Mouse (Mus musculus) hindbrain, postnatal 0 days (tissue): ENCODE measurements at regions not wholly inside any gene's neighbourhood (a gene's known extent, or its start where the extent isn't known, plus 50 kb on each side); places are given as distances from the start of the nearest gene placed in this dataset.
A peak's percentile ranks its signal among the peaks of the same experiment; 100 is the strongest.

Experiments used
- ATAC-seq: fragments of 200-750 bp; cut with Nextera tagmentation; 2 replicates; pipeline ENCODE4 v1.8.0; 2017; ENCODE audit warnings: mild to moderate bottlenecking, moderate TSS enrichment, moderate library complexity
- DNase-seq: peaks from one replicate; pipeline ENCODE4 v3.0.0-alpha.2; 2015; ENCODE audit warnings: low spot score
- H3K27ac ChIP-seq: fragments of 300-500 bp; sonication (generic); 2 replicates; pipeline ENCODE4 v1.5.1; 2014; ENCODE audit warnings: mild to moderate bottlenecking
- H3K27me3 ChIP-seq: fragments of 300-500 bp; sonication (generic); 2 replicates; pipeline ENCODE4 v1.6.1; 2014; ENCODE audit warnings: low read length, mixed read lengths; ENCODE audit not compliant: insufficient read depth
- H3K36me3 ChIP-seq: fragments of 300-500 bp; sonication (generic); 2 replicates; pipeline ENCODE4 v1.6.1; 2014; ENCODE audit warnings: low read length, mixed read lengths; ENCODE audit not compliant: insufficient read depth
- H3K4me1 ChIP-seq: fragments of 300-500 bp; sonication (generic); 2 replicates; pipeline ENCODE4 v1.6.1; 2014; ENCODE audit warnings: antibody characterized with exemption, low read length, mixed read lengths; ENCODE audit not compliant: insufficient read depth
- H3K4me2 ChIP-seq: fragments of 300-500 bp; sonication (generic); 2 replicates; pipeline ENCODE4 v1.6.1; 2014; ENCODE audit warnings: low read depth, mild to moderate bottlenecking, low read length, moderate library complexity, mixed read lengths
- H3K4me3 ChIP-seq: fragments of 300-500 bp; sonication (generic); 2 replicates; pipeline ENCODE4 v1.5.1; 2014; ENCODE audit warnings: low read length
- H3K9ac ChIP-seq: fragments of 300-500 bp; sonication (generic); replicated peaks from 2 replicates; pipeline ENCODE4 v1.6.1; 2014; ENCODE audit warnings: mild to moderate bottlenecking, low read length, moderate library complexity, mixed read lengths
- H3K9me3 ChIP-seq: fragments of 300-500 bp; sonication (generic); 2 replicates; pipeline ENCODE4 v1.6.1; 2016; ENCODE audit warnings: low read length, mixed read lengths
- CTCF ChIP-seq: IDR thresholded peaks from 2 replicates; pipeline ENCODE4 v1.5.1; 2016; ENCODE audit warnings: antibody characterized with exemption, control low read depth, low read depth
- WGBS: fragments of 180-500 bp; shearing (Covaris S2); extraction: QIAGEN DNeasy Blood & Tissue Kit; methylation state at CpG from one replicate; pipeline ENCODE4 v1.1.7; 2014; 5-methylcytosine and 5-hydroxymethylcytosine counted together

DNA sequence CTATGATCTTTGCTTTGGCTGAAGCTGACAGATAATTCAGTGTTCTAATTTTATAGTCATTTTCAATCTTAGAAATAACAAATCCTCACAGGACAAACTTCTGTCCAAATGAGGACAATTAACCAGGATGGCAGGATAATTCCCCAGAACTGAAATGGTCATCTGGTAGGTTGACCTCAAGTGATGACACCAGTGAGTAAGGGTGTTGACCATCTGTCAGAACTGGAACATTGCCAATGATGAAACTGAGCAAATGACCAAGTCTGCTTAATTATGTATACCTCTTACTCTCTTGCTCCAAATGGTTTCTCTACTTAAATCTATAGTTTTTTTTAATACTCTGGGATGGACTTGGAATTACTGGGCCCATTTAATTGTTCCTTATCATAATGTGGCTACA is 1336.9 kb upstream of the Tenm3 start:
- TF ChIP-seq CTCF: no peak

DNA sequence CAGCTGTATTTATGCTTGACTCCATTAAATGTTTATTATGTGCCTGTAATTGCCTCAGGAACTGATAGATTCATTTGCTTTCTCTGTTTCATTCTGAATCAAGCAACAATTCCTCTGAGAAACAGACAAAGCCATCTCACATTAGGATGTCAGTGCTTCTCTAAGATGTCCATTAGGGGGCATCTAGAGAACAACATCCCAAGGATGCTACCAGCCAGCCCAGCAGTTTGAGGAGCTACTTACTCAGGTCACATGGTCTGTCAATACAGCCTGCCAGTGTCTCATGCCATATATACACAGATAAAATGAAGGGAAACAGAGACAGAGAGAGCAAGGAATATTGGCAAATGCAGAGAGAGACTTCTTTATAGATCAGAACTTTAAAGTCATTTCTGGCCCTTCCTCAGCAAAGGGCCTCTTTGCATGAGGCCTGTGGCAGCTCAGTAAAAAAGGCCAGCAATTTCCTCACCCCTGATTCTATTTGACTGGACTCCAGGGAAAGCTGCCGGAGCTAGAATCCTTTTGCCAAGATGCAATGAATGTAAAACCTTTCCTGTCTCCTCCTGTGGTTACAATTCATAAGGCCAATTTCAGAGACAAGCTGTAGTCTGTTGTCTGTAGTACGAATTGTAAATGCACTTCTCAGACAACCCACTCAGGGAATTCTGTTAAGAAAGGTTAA is 1321.2 kb upstream of the Tenm3 start:
- no peaks in the 10 kb centered on the region for H3K36me3 ChIP-seq
- H3K4me3 ChIP-seq: no peak overlapping the region
- peak; percentile 44 for TF ChIP-seq CTCF
- H3K27ac ChIP-seq: no peak overlapping the region
- H3K4me2 ChIP-seq: no peak overlapping the region
- no peaks in the 10 kb centered on the region for H3K27me3 ChIP-seq
- no peaks in the 10 kb centered on the region for H3K4me1 ChIP-seq
- no peak overlapping the region for H3K9ac ChIP-seq
- DNase-seq: peak; percentile 35
- H3K9me3 ChIP-seq: no peaks in the 10 kb centered on the region
- ATAC-seq: no peak
- 39% methylated on average over 2 of the region's 2 CpGs for WGBS

More for the DNA sequence above, 1336.9 kb upstream of the Tenm3 start:
- no peaks in the 10 kb centered on the region for H3K9me3 ChIP-seq
- ATAC-seq: no peak
- no peak overlapping the region for H3K4me3 ChIP-seq
- DNase-seq: peak; percentile 59
- no peaks in the 10 kb centered on the region for H3K4me1 ChIP-seq
- H3K9ac ChIP-seq: no peak overlapping the region
- no peaks in the 10 kb centered on the region for H3K36me3 ChIP-seq
- no peak overlapping the region for H3K4me2 ChIP-seq
- no peak overlapping the region for H3K27ac ChIP-seq
- no peaks in the 10 kb centered on the region for H3K27me3 ChIP-seq

DNA sequence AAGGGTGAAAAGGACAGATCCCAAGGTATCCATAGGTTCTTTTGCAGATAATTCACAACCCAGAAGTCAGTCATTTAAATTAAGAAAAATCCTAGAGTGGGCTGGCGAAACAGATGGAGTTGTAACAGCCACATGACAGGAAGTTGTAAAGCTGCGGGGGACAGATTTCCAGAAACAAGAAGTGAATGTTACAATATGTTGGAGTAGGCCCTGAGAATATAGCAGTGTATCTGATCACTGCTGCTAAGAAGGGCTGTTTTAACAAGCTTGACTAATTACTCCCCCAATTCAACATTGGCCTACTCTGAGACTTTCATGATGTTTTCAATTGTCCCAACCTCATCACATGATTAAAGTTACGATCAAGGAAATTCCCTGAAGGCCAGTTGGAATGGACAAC is 1317.3 kb upstream of the Tenm3 start:
- no peaks in the 10 kb centered on the region for H3K36me3 ChIP-seq
- DNase-seq (no peak), ATAC-seq (no peak)
- no peak overlapping the region for H3K4me2 ChIP-seq
- H3K27ac ChIP-seq: no peak overlapping the region
- no peak for TF ChIP-seq CTCF
- 82% methylated on average over 3 of the region's 3 CpGs for WGBS
- H3K27me3 ChIP-seq: no peaks in the 10 kb centered on the region
- no peaks in the 10 kb centered on the region for H3K9me3 ChIP-seq
- no peak overlapping the region for H3K4me3 ChIP-seq
- H3K4me1 ChIP-seq: no peaks in the 10 kb centered on the region
- H3K9ac ChIP-seq: no peak overlapping the region

DNA sequence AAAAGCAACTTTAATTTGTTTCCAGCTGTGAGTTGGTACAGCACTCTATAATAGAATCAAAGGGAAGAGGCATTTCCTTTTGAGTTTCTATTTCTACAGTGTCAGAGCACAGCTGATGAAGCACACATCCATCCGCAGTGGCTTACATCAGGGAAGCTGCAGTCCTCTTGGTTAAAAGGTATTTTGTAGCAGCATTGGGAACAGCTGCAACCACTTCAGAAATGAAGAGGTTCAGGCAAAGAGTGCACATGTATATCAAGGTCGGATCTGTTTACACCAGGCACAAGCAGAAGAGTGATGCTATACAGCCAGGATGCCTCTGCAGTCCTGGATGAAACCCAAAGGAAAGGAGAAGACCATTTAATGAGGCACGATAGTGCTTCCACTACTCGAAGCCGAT is 1316.6 kb upstream of the Tenm3 start:
- Histone ChIP-seq H3K36me3 (no peaks in the 10 kb centered on the region), H3K27ac (no peak overlapping the region), H3K27me3 (no peaks in the 10 kb centered on the region), H3K4me2 (no peak overlapping the region), H3K4me1 (no peaks in the 10 kb centered on the region), H3K4me3 (no peak overlapping the region), H3K9me3 (no peaks in the 10 kb centered on the region), H3K9ac (no peak overlapping the region)
- DNase-seq (no peak), ATAC-seq (no peak)
- TF ChIP-seq CTCF: no peak
- WGBS: 59% methylated on average over 5 of the region's 5 CpGs

DNA sequence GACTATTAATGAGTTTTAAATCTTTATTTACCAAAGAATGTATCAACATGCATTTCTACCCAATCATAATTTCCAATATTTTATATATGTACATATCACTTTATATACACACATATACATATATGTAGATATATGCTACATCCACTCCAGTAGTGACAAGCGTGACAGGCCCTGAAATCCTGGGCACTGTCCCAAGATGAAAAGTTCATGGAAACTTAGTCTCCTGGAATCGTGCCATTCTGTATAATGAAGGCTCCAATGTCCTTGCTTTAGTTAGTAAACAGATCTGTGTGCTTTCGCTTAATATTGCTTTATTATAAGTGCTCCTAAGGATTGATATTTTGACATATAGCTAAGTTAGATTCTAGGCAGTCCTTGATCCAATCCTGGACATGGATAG is 1296.1 kb upstream of the Tenm3 start:
- no peaks in the 10 kb centered on the region for H3K9me3 ChIP-seq
- no peaks in the 10 kb centered on the region for H3K4me1 ChIP-seq
- no peak overlapping the region for H3K4me2 ChIP-seq
- no peak overlapping the region for H3K9ac ChIP-seq
- DNase-seq (peak; percentile 13), ATAC-seq (no peak)
- H3K27me3 ChIP-seq: no peaks in the 10 kb centered on the region
- no peak for TF ChIP-seq CTCF
- no peaks in the 10 kb centered on the region for H3K36me3 ChIP-seq
- 62% methylated on average over 3 of the region's 3 CpGs for WGBS
- no peak overlapping the region for H3K4me3 ChIP-seq
- H3K27ac ChIP-seq: no peak overlapping the region

DNA sequence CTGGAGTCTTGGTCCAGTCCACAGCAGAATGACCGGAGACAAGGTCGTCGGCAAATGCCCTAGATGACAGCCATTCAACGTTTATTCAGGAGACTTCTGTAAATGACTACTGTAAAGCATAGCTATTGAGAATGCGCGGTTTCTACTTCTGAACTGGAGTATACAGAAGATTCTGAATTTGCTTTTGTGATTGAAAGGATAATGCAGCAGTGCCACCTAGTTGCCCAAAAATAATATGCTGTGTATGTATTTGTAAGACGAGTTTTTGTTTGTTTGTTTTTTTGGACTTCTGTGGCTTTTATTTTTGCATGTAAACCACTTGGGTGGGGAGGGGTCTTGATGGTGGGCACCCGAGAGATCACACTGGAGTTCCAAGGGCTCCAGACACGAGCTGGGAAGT is 1276.3 kb upstream of the Tenm3 start:
- DNase-seq (peak; percentile 57), ATAC-seq (no peak)
- Histone ChIP-seq H3K4me2 (no peak overlapping the region), H3K36me3 (no peaks in the 10 kb centered on the region), H3K9me3 (no peaks in the 10 kb centered on the region), H3K4me3 (no peak overlapping the region), H3K9ac (no peak overlapping the region), H3K4me1 (no peaks in the 10 kb centered on the region), H3K27ac (no peak overlapping the region), H3K27me3 (no peaks in the 10 kb centered on the region)
- TF ChIP-seq CTCF: peak; percentile 58
- WGBS: 72% methylated on average over 9 of the region's 9 CpGs

DNA sequence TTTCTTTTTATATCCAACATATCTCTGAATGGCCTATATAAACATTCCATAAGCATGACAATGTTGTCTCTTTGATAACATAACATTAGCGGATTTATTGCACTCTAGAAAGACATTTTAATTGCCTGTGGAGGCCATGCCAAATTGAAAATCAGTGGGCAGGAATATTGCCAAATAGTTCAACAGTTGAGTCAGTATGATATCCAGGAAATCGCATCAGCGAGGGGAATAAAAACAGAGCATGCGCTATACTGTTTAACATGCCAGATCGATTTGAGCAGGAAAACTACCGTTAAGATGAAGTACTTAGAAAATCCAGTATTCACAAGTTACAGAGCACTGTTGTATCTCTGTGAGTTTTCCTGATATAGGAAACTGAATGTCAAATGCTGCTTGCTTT is 1238.6 kb upstream of the Tenm3 start:
- Histone ChIP-seq H3K4me1 (no peaks in the 10 kb centered on the region), H3K4me2 (no peak overlapping the region), H3K9ac (no peak overlapping the region), H3K36me3 (no peaks in the 10 kb centered on the region), H3K9me3 (no peaks in the 10 kb centered on the region), H3K4me3 (no peak overlapping the region), H3K27ac (no peak overlapping the region), H3K27me3 (no peaks in the 10 kb centered on the region)
- TF ChIP-seq CTCF: no peak
- DNase-seq (peak; percentile 20), ATAC-seq (no peak)
- 54% methylated on average over 6 of the region's 6 CpGs for WGBS
